Mouse (Mus musculus) left cerebral cortex, postnatal 14 days (tissue): ENCODE data around the gene Ecd. TPM values are rescaled to one million over a fixed set of nuclear protein-coding genes. Genes with fewer than 3 reads are reported as not detected.
"Not testable (repeated sequence)": the region's sequence is repeated elsewhere in the genome, so short reads cannot be mapped to it uniquely, and the experiment has no call there.

Experiments used
- DNase-seq, 2 experiments: peaks; one replicate each; pipeline ENCODE4 v3.0.0; 2021 to 2022; ENCODE audit warnings: low spot score in 2 of 2, mixed read lengths in 1 of 2
- intact Hi-C: fragments of 180-260 bp; cut with DNase I; formaldehyde crosslinking; loops from one replicate; pipeline ENCODE4 v1.15.1; 2025
- total RNA-seq, 2 experiments: library from RNA; stranded (reverse); gene quantifications; 2 replicates each; pipeline ENCODE4 v1.2.3; 2021

Ecd gene
- total RNA-seq, 2 experiments from 2014 or later = 32.1 to 32.7 TPM

GRCm38 (mm10) chr14:20340149-20340548 is 7.8 kb downstream of the Ecd start:
- intact Hi-C loops = no loop called here

DNA sequence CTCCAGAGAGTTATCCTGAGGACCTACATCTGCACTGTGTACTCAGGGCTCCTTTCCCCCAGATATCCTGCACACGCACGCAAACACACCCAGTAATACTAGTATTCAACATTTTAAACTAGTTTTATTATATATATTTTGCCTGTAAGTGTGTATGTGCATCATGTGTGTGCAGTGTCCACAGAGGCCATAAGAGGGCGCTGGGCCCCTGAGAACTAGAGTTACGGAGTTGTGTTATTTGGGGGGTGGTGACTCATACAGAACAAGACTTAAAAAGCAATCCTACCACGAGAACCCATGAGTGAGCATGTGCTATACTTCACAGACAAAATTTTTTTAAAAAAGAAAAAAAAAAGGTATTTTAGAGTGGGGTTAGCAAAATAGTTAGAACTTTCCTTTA is 8.5 kb downstream of the Ecd start:
- peak in 1 of 2 experiments; percentile 28 for DNase-seq
- intact Hi-C loops = no loop called here

More at GRCm38 (mm10) chr14:20340149-20340548, 7.8 kb downstream of the Ecd start:
- no peak for DNase-seq

DNA sequence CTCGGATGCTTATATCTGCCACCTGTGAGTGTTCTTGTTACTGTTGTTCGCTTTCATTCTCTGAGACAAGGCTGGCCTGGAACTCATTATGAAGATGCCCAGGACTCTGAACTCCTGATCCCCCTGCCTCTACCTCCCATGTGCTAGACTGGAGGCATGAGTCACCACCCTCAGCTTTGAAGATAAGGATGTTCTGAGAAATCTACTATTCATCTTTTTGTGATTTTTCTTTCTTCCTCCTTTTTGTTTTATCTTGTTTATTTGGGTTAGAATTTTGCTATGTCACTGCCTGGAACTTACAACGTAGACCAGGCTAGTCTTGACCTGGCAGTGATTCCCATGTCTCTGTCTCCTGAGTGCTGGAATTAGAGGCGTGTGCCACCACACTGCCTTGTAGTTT is 16.6 kb downstream of the Ecd start:
- intact Hi-C loops = no loop called here
- no peak for DNase-seq

DNA sequence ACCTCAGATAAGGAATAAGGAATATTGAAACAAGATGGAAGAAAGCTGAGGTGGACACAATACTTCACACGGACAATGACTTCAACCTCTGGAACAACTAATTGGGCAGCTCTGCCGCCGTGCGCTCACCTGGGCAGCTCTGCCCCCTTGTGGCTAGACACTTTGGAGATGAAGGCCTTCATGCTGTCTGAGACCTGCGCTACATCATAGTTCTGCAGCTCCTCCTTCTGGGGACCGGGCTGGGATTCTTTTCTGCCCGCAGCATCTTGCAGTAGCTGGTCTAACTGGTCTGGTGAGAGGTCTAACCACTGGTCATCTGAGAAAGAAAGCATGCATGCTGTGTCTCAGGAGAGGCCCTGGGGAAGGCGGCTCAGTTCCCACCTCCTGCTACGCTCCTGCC is 19.4 kb downstream of the Ecd start:
- intact Hi-C loops = no loop called here
- DNase-seq = no peak

DNA sequence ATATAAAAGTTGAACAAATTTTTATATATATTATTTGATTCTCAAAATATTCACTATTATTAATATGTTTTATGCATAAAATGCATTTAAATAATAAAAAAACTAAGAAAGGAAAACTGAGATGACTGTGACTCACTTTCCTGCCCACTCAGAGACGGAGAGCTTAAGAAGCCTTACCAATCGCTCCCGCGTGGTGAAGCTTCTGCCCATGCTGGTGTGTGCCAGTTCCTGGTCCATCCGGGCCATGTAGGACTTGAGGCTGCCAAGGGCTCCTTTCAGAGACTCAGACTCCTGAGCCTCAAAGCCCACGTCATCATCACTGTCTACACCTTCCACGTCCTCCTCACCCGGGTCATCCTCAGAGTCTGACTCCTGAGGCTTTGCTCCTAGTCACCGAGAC is 23.7 kb downstream of the Ecd start:
- DNase-seq = no peak
- intact Hi-C loops = no loop called here

GRCm38 (mm10) chr14:20319420-20319819 is 28.5 kb downstream of the Ecd start:
- peak; percentile 53 to 59 for DNase-seq
- intact Hi-C loops = no loop called here

- intact Hi-C loops = no loop called here
- no peak for DNase-seq
Measured at GRCm38 (mm10) chr14:20315137-20315536, 32.8 kb downstream of the Ecd start.

GRCm38 (mm10) chr14:20305085-20305484 is 42.8 kb downstream of the Ecd start:
- DNase-seq, intact Hi-C loops: not testable (repeated sequence)

- intact Hi-C loops = no loop called here
Measured at GRCm38 (mm10) chr14:20298131-20298530, 49.8 kb downstream of the Ecd start.

GRCm38 (mm10) chr14:20297616-20298015 is 50.3 kb downstream of the Ecd start:
- intact Hi-C loops = no loop called here
- no peak for DNase-seq

More at GRCm38 (mm10) chr14:20298131-20298530, 49.8 kb downstream of the Ecd start:
- no peak for DNase-seq

DNA sequence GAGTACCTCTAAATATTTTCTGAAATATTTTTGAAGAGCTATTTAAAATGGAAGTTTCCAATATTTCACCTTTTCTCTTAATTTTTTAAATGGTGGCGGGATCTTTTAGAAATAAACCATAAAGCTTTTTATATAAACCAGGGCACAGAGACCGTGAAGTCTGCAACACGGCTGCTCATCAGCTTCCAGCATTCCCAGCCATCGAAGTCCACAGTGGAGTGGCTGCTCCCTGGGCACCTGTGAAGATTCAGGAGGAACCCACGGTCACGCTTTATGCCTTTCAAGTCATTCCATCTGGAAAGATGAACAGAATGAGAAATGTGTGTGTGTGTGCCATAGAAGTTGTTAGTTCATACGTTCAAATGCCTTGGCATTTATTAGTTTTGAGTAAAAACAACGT is 53.0 kb downstream of the Ecd start:
- DNase-seq = no peak
- intact Hi-C loops = no loop called here

DNA sequence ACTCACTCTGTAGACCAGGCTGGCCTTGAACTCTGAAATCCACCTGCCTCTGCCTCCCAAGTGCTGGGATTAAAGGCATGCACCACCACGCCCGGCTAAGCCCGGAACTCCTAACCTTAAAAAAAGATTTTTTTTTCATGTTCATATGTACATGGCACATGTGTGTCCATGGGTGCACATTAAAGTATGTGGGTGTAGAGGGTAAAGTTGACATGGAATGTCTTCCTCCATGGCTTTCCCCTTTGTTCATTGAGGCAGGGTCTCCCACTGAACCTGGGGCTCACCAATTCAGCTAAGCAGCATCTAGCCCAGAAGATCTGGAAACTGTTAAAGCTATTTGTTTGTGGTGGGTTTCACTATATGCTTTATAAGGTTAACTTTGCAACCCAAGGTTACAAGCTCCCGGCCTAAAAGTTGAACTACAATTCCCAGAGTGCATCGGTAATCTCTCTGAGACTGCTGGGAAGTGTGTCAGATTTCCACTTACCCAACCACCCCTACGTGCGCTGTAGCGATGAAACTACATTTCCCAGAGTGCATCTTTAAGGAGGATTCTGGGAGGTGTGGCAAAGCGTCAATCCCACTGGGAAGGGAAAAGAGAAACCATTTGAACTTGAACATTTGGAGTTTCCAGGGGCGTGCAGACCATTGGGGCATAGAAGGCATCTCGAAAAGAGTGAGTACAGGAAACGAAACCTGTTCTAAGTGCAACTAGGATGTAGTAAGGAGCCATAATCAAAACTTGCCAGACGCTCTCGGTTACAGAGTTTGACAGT is 53.6 kb downstream of the Ecd start, which contains the start of gene Nudt13:
Gene Nudt13 (plus strand): TSS at position 581 of the 776 bp plus-strand sequence.
- intact Hi-C loops = no loop called here
- DNase-seq = peak; percentile 86 to 94

- DNase-seq = no peak
- intact Hi-C loops = no loop called here
Measured at GRCm38 (mm10) chr14:20291391-20291790, 56.5 kb downstream of the Ecd start.

Other genes starting within 250 kb of the Ecd start
- 1 to 10 TPM; 4.5 to 4.9 TPM for gene Saysd1, start 209.6 kb downstream of the Ecd start, total RNA-seq
- under 1 TPM; 0.59 to 0.70 TPM for gene Kcnk5, start 166.3 kb downstream of the Ecd start, total RNA-seq
- not detected for gene Kcnk16, start 78.9 kb downstream of the Ecd start, total RNA-seq
- gene Nudt13, start 53.4 kb downstream of the Ecd start, total RNA-seq = 10 to 100 TPM; 13.0 to 22.1 TPM
- 10 to 100 TPM; 40.2 to 45.1 TPM for gene Fam149b, start within 50 bp of the Ecd start, total RNA-seq
- gene Dnajc9, start 40.8 kb upstream of the Ecd start, total RNA-seq = 10 to 100 TPM; 18.0 to 22.7 TPM
- gene Mrps16, start 45.5 kb upstream of the Ecd start, total RNA-seq = 10 to 100 TPM; 38.3 to 40.1 TPM
- 1 to 10 TPM; 2.0 to 3.1 TPM for gene Cfap70, start 104.1 kb upstream of the Ecd start, total RNA-seq
- 10 to 100 TPM; 49.4 to 49.8 TPM for gene Anxa7, start 132.0 kb upstream of the Ecd start, total RNA-seq
- 1 to 10 TPM in 1 of 2 experiments, under 1 TPM in 1; 0.59 to 1.0 TPM for gene Mss51, start 148.8 kb upstream of the Ecd start, total RNA-seq
- 100 to 1,000 TPM; 387 to 395 TPM for gene Ppp3cb, start 198.5 kb upstream of the Ecd start, total RNA-seq